Mouse (Mus musculus): Measurements from ENCODE around the gene Zan. TPM values are rescaled to one million over a fixed set of nuclear protein-coding genes. Genes with fewer than 3 reads are reported as not detected.

Gene Zan
- total RNA-seq, 1 experiment from 2014 or later = not detected

DNA sequence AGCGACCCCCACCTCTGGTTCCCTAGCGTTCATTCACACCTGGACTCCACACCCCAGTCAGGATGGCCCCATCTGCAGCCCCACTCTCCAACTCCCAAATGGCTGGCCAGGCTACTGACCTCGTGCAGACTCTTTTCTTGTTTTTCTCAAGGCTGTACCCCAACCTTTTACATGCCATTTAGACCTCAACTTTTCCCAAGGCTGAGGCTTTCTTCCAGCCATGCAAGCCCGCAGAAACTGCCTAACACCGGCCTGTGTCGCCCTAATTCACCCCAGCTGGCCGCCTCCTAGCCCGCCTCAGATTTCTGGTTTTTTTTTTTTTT is 125.8 kb downstream of the Zan start:
- no peak for DNase-seq

DNA sequence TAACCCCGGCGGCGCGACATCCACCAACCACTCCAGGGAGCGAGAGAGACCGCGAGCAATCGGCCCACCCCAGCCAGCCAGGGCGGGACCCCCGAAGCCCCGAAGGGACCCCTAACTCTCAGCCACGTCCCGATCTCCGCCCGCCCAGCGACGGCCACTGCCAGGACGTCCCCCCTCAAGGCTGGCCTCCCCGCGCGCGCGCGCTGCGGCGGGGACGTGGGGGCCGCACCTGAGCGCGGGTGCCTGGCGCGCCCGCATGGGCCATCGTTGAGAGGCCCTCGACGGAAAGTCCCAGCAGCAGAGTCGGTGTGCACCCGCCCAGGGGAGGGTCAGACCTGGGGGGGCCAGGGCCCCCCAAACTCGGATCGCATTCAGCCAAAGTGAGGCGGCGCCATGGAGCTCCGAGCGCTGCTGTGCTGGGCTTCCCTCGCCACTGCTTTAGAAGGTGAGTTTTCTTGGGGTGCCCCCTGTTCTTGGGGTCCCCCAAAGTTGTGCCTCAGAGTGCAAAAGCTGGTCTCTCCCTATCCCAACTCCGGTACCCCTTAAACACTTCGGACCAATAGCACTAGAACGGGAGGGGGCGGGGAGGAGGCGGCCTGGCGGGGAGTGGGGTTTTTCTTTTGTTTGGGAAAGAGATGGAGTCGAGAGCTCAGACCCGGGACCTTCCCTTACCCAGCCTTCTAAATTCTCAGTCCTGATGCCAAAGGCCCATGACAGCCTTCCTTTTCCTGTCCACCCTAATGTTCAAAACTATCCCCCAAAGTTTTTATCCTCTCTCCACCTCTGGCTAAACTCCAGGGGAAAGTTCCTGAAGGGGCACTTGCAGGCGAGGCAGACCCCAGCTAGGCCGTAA is 126.4 kb downstream of the Zan start:
- DNase-seq = no peak

DNA sequence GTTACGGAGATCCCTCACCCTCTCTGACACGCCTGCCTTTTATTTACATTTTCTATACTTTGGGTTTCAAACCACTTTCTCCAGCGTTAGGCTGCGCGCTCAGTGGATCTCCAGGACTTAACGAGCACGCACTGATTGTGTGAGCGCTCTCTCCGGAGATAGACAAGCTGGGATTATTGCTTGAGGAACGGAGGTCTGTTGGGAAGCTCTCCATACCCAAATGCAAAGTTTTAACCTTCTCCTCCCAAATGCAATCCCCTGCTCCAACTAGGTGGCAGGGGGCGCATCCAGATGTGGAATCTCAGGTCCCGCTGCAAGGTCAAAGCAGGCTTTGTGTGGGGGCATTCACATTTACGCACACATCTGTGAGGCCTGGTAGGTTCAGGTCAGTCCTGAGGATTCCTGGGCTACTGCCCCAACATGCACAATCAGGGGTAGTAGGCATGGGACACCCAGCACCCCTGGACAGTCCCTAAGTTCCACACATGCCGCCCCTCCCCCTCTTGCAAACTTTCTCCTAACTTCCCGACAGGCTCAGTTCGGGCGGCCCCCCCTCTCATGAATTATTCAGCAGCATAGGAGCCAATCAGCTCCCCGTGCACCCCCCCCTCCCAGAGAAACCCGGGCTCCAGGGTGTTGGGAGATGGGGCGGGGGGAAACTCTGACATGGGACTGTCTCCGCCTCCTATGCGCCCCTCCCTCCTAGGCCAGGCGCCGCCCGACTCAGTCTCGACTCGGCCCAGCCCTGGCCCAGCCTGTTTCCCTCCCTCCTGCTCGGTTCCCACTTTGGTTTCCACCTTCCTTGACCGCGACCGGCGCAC is 127.3 kb downstream of the Zan start, which contains the start of gene Ephb4:
Gene Ephb4 (plus strand): TSS at position 726 of the 821 bp plus-strand sequence.
- peak; percentile 98 for DNase-seq

DNA sequence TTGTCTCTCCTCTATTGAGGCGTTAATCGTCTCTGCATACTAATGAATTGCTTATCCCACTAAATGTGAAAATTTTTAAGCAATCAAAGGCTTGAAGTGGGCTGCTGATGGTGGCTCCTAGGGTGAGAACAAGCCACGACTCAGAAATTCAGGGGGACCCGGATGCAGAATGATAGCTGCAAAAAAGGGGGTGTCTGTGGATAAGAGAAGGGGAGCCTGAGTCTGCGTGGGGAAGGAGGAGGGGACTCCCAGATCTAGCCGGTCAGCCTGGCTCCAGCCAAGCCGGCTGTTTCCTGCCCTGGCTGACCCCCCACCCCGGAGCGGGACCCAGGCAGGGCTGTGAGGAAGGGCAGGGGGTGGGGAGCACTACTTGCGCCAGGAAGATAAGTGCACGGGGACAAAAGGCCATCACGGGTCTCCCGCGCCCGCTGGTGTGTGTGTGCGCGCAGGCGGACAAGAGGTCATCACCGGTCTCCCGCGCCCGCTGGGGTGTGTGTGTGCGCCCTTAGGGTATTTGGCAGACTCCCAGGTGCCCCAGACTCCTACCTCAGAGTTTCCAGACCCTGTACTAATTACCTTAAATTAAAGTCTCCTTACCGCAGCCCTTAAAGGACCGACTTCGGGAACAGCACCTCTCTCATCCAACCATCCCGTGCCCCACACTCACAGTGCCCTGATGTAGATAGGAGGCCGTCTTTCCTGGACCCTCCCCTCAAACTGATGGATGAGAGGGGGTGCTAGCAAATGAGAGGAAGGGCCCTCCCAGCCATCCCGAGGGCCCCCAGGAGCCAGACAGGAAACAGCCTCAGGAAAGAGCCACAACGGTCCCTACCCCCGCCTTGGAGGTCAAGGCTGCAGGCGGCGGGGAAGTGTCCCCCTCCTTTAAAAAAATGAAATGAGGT is 128.1 kb downstream of the Zan start:
- peak; percentile 84 for DNase-seq

DNA sequence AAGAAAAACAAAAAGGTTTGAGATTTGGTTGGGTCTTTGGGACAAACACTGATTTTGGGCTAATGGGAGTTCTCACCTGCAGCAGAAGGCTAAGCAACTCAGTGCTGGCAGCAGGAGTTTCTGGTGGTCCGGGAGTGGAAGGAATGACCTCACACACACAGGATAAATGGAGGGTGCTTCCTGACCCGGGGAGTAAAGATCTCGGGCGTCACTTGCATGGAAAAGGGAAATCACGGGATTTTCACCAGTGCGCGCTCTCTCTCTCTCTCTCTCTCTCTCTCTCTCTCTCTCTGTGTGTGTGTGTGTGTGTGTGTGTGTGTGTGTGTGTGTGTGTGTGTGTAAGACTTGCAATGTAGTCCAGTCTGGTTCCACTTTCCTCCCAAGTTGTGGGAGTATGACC is 129.0 kb downstream of the Zan start:
- DNase-seq = no peak

DNA sequence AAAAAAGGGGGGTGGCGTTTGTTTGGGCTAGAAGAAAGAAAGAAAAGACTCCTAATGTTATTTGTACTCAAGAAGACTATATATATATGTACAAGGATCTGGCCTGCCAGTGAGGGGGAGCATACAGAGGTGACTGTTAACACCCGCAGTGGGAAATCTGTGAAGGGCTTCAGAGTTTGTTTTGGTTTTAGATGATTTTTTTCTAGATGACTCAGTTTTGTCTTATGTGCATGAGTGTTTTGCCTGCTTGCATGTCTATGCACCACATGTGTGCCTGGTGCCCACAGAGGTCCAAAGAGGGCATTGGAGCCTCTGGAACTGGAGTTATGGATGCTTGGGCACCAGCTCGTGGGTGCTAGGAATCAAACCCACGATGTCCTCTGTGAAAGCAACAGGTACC is 129.9 kb downstream of the Zan start:
- DNase-seq = no peak

DNA sequence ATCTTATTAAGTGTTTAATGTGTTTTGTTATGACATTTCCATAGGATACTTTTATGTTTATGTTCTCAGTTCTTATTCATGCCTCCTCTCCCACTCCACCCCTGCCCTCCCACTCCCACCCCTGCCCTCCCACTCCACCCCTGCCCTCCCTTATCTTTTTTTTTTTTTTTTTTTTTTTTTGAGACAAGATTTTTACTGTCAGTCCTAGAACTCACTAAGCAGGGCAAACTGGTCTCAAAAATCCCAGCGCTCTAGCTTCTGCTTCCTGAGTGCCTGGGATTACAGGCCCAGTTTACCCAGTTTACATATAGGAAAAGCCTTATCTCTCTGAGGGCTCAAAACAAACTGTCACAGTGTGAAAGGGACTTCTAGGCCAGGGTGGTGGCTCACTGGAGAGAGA is 130.5 kb downstream of the Zan start:
- no peak for DNase-seq

DNA sequence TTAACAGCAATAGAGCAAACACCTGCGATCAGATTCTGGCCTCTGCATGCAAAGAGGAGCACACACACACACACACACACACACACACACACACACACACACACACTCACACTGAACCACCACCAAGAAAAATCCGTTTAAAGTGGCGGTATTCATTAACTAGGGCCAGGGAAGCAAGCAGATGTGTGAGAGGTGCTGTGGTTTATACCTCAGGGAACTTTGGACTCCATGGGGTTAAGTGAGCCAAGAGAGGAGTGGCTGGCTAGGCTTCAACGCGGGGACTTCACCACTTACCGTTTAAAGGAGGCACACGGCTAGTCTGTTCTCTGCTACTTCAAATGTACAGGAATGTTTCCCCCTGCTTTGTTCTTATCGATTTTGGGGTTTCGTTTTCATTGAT is 131.0 kb downstream of the Zan start:
- DNase-seq = peak; percentile 28

DNA sequence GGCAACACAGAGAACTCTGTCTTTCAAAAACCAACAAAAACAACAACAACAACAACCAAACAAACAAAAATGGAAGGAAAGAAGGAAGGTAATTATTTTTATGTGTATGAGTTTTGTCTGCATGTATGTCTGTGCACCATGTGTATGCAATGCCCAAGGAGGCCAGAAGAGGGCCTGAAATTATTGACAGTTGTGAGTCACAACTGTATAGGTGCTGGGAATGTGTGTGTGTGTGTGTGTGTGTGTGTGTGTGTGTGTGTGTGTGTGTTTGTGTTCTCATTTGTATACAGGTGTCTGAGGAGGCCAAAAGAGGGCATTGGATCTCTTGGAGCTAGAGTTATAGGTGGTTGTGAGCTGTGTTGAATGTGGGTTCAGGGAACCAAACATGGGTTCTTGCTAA is 133.0 kb downstream of the Zan start:
- DNase-seq = no peak

DNA sequence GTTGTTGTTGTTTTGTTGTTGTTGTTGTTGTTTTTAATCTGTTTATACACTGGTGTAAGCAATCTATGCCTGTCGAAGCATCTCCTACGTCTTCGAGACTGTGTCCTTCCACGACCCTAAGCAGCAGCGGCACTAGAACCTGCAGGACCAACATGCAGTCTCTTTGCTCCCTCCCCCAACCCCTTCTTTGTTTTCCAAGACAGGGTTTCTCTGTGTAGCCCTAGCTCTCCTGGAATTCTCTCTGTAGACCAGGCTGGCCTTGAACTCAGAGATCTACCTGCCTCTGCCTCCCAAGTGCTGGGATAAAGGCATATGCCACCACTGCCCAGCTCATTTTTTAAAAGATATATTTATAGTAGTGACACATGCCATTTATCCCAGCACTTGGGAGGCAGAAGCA is 133.5 kb downstream of the Zan start:
- DNase-seq = no peak

DNA sequence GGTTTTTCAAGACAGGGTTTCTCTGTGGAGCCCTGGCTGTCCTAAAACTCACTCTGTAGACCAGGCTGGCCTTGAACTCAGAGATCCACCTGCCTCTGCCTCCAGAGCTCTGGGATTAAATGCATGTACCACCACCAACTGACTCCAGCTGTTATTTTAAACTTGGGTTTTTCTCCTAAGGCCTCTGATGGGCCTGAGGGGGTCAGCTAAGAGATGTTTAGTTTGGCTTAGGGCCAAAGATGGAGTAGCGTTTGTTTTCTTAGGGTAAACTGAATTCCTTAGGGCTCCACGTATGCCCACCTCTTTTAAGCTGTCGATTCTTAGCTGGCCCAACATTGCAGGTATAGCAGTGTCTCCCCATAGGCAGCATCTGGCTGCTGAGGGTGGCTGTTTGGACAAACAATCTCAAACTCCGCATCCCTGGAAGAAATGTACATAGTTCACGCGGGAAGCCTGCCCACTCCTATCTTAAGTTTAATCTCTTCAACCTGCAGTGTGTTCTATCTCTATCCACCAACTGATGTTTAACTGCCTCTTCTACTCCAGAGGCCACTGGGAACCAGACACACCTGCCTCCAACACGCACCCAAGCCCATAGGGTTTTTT is 134.4 kb downstream of the Zan start:
- DNase-seq = no peak

DNA sequence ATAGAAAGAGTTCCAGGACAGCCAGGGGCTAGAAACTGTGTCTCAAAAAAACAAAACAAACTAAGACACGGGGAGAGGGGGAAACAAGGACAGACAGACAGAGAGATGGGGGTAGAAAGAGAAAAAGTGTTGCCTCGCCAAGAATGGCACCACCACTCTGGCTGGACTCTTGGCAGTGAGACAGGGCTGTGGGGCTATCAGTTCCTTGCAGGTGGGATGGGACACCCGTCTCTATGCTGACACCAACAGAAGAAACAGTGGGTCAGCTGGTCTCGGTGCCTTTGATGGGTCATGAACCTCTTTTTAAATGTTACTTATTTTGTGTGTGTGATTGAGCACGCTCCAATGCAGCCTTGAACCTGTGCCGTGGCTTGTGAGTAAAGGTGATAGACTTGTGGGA is 136.6 kb downstream of the Zan start:
- DNase-seq = no peak

DNA sequence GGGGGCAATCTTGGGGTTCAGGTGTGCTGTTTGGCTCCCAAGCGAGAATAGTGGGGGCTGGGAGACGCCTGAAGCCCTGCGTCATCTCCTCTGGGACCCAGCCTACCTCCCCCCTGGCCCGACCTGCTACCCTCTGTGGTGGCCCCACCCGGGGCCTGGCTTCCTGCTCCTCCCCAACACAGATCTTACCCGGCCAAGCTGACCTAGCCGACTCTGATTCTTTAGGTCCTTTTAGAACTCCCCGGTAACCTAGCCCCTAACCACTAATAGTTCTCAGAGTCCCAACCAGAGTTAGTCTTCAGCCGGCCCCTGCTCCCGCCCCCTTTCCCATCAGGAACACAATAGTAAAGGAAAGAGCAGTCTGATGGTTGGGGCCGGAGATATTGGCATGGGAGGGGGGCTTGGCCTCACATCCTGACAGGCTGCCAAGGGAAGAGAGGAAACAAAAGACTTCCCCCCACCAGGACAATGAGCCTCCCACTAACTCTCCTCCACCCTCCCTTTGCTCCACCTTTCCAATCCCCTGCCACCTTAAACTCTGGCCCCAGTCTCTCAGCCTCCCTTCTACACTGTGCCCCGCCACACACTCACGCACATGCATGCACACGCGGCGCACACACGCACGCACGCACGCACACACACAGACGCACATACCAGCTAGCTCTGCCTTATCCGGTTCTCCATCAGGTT is 137.4 kb downstream of the Zan start:
- DNase-seq = peak; percentile 61

DNA sequence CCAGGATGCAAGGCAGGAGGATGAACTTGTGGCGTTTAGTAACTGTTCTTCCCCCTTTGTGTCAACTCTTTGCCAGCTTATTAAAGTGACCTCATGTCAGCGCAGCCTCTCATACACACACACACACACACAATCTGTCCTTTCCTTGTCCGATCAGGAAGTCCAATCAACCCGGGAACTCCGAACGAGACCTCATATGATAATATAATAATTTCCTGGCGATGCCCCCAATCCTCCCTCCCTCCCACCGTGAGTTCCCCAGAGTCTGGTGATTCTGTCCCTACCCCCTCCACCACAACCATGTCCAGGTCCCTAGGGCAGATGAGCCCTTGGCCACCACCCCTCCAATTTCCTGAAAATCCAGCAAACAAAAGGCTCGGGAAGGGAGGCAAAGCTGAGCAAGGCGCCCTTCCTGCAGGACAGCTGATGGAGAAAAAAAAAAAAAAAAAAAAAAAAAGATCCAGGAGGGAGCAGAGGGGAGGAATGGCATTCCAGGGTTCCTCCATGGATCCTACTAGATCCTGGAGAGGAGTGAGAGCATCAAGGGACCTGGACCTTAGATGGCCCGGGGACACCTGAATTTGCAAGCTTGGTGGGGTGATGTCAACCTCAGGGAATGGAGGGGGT is 138.1 kb downstream of the Zan start:
- peak; percentile 69 for DNase-seq

DNA sequence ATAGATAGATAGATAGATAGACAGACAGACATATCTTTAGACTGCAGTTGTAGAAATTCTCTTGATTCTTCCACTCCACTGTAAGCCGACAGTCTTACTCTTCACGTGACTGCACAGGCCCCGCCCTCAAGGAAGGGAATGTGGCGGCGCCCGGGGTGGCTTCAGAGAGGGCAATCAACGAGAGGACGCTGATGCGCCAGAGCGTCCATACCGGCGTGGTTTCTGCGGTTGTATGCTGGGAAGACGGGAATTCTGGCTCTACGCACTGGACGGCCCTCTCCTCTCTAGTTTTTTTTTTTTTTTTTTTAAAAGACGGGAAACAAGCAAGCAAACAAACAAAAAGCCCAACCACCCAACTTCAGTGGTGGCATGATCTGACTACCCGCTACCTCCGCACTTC is 138.6 kb downstream of the Zan start:
- DNase-seq = peak; percentile 96

DNA sequence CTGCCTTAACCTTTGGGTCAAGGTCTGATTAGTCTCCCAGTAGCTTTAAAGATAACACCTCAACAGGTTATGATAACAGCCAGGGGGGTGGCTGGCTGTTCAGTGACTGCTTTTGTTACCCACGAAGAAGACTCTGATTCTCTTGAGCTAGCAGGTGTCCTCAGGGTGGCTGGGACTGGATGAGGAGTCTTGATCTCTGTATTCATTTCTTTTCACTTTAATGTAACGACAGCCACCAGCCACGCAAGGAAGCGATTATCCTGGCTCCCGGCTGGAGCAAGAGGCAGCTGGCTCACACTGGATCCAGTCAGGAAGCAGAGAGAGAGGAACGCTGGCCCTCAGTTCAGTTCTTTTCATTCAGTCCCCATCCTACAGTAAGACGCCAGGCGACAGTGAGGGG is 139.7 kb downstream of the Zan start:
- DNase-seq = no peak

DNA sequence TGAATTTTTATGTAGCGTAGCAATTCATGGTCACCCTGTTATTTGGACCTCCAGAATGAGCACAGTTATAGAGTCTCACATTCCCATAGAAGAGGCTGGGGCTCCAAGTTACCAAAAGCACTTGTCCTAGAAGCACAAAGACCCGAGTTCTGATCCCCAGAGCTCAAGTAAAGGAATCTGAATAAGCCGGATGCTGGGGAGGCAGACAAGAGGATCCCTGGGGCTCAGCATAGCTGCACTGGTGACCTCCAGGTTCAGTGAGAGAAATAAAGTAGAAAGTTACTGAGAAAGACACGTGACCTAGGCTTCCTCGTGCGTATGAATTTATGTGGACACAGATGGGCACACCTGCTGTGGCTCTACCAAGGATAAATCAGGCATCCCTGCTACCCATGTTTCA is 141.8 kb downstream of the Zan start:
- DNase-seq = no peak

DNA sequence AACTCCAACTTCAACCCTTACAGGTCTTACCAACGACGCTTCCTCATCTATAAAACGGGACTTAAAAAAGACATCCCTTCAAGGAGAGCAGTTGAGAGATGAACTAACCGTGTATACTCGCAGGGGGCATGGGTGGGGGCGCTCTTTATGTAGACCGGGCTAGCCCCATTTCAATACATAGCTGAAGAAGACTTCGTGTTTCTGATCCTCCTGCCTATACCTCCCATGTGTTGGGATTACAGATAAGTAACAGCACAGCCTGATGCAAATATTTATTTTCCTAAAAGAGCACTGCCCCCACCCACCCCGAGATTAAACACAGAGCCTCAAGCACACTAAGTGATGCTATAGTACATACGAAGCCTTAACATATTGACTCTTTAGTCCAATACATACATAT is 142.5 kb downstream of the Zan start:
- DNase-seq = no peak

DNA sequence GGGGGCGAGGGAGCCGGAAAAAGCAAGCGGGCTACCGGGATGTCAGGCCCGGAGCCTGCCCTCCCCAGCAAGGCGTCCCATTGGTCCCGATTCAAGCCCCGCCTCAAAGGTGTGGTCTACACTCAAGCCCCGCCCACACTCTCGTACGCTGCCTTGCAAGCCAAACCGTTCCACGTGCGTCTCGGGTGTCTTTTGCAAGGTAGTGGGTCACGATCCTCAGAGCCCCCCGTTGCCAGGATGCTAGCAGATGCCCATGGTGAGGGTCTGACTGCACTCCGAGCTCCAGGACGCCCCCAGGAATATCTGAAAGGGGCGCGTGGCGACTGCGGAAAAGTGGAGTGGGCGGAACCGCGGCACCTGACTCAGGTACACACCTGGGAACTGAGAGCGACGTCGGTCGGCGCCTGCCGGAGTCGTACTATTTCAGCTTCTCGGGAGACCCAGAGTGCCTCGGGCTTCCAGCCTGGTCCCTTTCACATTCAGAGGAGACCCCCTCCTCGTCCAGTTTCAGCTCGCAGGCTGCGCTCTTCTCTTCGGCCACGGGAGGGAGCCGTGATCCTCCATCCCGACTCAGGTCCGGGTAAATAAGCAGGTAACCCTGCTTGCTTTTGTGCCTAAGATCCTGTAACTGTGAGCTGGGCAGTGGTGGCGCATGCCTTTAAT is 143.2 kb downstream of the Zan start, which contains the start of gene Slc12a9:
Gene Slc12a9 (minus strand): TSS at position 86 of the 663 bp plus-strand sequence.
- peak; percentile 97 for DNase-seq

DNA sequence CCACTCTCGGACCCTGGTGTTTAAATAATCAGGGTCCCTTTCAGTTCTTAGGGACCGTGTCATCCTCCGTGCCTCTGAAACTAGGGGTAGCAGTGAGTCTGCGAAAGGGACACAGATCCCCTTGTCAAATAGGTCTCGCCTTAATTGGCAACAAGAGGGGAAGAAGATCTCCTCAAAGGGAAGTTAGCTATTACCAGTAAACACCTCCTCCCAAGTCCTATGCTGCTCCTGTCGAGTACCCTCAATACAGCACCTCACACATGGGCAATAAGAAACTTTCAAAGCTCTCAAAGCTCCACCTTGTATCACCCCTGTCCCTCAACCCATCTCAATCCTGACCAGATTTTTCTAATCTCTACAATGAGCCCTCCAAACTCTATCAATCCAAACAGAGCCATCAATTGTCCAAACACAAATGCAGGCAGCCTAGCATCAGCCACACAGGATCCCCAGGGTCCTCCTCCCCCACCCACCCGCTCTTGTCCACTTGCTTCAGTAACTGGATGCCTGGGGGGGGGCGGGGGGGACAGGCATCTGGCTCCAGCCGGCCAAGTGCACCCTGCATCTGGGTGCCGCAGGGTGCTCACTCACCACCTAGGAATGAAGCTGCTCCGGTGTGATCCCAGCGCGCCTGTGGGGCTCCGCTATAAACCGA is 143.9 kb downstream of the Zan start:
- no peak for DNase-seq

All from adrenal gland, postnatal 14 days (tissue).